Mouse (Mus musculus): ENCODE data around the gene Polr3e. TPM values are rescaled to one million over a fixed set of nuclear protein-coding genes. Genes with fewer than 3 reads are reported as not detected.

The Polr3e gene
- polyA plus RNA-seq (2015; fragmentation: Nextera tagmentation; extraction: Ambion mirVana), result 12.8 and 13.4 TPM in 2 replicates

DNA sequence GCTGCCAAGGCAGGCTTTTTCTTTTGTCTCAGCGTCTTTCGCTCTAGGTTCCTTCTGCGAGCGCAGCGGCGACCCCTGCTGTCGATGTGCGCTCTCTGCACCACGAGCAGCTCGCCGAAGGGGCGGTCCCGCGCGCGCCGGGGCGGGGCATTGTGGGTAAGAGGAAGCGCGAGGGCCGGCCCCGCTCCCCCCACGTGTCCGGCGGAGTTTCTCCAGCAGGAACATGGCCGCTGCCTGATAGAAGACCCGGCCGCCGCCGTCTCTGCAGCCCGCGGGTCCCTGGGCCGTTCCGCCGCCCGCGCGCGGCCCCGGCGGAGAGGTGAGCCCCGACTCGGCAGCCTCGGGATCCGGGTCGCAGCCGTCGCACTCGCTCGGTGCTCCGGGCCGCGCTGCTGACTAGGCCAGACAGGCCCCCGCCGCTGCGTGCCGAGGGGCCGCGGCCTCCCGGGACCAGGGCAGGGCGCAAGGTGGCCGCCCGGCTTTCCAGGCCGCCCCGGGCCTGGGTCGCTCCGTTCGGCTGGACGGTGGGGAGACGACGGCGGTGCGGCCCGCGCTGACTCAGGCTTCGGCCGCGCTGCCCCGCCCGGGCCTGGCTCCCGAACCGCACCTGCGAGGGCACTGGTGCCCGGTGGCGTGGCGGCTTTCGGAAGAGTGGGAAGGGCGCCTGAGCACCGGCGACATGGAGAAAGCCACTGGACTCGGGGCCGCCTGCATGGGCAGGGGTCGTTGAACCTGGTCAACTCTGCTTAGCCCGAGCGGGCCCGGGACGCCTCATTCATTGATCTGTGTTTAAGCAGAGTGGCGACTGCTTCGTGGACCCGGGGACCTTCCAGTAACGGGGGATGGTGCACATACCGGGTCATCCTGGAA, at the start of gene Polr3e:
Gene Polr3e, plus strand, starts transcription at position 153 of the 870 bp plus-strand sequence.
- peak within 1 kb of the TSS; percentile 88 for H3K9ac ChIP-seq
- H3K4me3 ChIP-seq (replicated peaks), result peak within 1 kb of the TSS; percentile 96
- no peaks in the 10 kb centered on the region for H3K27me3 ChIP-seq
- H3K4me1 ChIP-seq (replicated peaks), result peaks cover 37% of the 10 kb centered on the region
- H3K27ac ChIP-seq (replicated peaks), result peak within 1 kb of the TSS; percentile 90
- under 1% methylated on average over 102 of the region's 102 CpGs for whole genome bisulfite sequencing (ENCODE audit: insufficient replicate concordance)
- peaks cover 3% of the 10 kb centered on the region; the same call in 1 of the 2 replicates for H3K36me3 ChIP-seq (replicated peaks)
- no peaks in the 10 kb centered on the region for H3K9me3 ChIP-seq (replicated peaks)
- peak within 1 kb of the TSS; percentile 98 for H3K4me2 ChIP-seq
- ATAC-seq (ENCODE audit: insufficient read depth), result peak; percentile 87

DNA sequence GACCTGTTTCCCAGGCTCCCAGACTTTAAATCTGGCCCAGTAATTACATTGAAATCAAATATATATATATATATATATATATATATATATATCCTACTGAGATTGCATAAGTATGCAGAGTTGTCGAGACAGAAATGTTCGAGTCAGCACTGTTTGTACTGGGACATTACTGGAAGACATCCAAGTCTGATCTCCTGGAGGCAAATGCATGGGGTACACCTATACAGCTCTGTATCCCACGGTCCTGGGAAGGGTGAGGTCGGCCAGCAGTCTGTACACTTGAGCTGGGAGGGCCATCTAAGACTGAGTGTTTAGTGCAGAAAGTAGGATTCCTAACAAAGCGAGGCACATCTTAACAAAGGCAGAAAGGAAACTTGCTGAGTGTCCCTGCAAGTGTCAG, 47.7 kb upstream of the Polr3e start:
- peaks cover 93% of the 10 kb centered on the region for H3K4me1 ChIP-seq (replicated peaks)
- peak overlapping the region; percentile 96 for H3K27ac ChIP-seq (replicated peaks)
- no peak overlapping the region for H3K4me3 ChIP-seq (replicated peaks)
- H3K4me2 ChIP-seq, result no peak overlapping the region
- no peaks in the 10 kb centered on the region for H3K27me3 ChIP-seq
- H3K36me3 ChIP-seq (replicated peaks), result peaks cover 54% of the 10 kb centered on the region
- ATAC-seq (ENCODE audit: insufficient read depth), result no peak
- no peak overlapping the region for H3K9ac ChIP-seq
- H3K9me3 ChIP-seq (replicated peaks), result no peaks in the 10 kb centered on the region
- 57% methylated on average over 5 of the region's 5 CpGs for WGBS (ENCODE audit: insufficient replicate concordance)

DNA sequence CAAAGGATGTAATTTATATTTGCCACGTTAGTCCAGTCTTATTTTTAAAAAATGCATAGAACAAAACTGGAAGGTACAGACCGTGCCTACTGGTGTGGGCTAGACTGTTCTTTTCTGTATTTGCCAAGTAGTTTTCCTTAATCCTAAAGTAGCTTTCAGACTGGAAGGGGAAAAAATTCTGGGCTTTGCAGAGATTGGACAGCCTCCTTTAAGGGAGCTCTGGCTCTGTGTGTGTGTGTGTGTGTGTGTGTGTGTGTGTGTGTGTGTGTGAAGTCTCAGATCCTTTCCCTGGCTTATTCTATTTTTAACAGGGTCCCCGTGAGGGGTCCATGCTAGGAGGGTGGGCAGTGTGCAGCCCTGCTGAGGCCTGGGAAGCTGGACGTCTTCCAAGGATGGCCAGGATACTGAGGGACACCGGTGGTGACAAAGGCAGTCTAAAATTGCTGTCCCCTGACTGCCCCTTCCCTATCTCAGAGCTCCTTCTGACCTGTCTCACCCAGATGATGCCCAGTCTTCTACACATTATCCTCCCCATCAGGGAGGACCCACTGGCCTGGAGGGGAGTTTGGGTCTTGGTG, 47.0 kb upstream of the Polr3e start:
- Histone ChIP-seq H3K9me3 (replicated peaks) (no peaks in the 10 kb centered on the region), H3K4me2 (no peak overlapping the region), H3K27me3 (no peaks in the 10 kb centered on the region), H3K36me3 (replicated peaks) (peaks cover 54% of the 10 kb centered on the region), H3K9ac (no peak overlapping the region), H3K4me1 (replicated peaks) (peaks cover 93% of the 10 kb centered on the region), H3K4me3 (replicated peaks) (no peak overlapping the region), H3K27ac (replicated peaks) (peak overlapping the region; percentile 62)
- WGBS (ENCODE audit: insufficient replicate concordance), result 80% methylated on average over 5 of the region's 5 CpGs
- ATAC-seq (ENCODE audit: insufficient read depth), result no peak

DNA sequence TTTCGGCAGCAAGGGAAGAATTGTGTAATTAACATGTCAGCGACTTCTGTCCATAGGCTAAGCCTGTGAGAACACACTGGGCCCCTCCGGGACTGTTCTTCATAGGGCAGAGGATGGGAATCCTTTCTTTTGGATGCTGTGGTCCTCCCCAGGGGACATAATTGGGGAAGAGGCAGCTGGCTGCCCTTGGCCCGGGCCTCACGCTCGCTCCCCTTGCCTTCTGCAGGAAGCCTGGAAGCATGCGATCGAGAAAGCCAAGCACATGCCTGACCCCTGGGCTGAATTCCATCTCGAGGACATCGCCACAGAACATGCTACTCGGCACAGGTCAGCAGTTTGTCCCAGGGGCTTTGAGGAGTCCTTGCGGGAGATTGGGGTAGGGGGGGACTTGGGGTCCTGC, 44.5 kb upstream of the Polr3e start:
- no peak for ATAC-seq (ENCODE audit: insufficient read depth)
- peak overlapping the region; percentile 96 for H3K27ac ChIP-seq (replicated peaks)
- H3K4me2 ChIP-seq, result no peak overlapping the region
- H3K4me3 ChIP-seq (replicated peaks), result no peak overlapping the region
- H3K9me3 ChIP-seq (replicated peaks), result no peaks in the 10 kb centered on the region
- no peak overlapping the region for H3K9ac ChIP-seq
- WGBS (ENCODE audit: insufficient replicate concordance), result 86% methylated on average over 12 of the region's 12 CpGs
- peaks cover 91% of the 10 kb centered on the region for H3K4me1 ChIP-seq (replicated peaks)
- no peaks in the 10 kb centered on the region for H3K27me3 ChIP-seq
- peaks cover 68% of the 10 kb centered on the region for H3K36me3 ChIP-seq (replicated peaks)

DNA sequence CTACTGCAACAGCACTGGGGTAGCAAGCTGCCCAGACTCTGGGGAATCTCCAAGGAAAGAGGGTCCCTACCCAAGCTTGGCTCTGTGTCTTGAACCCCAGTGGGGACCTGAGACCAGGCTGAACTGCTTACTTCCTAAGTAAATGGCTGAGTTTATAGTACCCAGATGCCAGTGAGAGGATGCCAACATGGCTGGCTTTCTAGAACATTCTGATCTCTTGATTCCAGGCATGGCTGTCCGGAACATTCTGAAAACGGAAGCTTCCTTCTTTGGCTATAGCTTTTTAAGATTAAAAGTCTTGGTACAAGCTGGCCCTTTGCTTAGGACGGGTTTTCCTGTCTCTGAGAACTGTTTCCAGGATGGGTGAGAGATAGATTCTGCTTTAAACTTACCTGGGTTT, 43.5 kb upstream of the Polr3e start:
- ATAC-seq (ENCODE audit: insufficient read depth), result no peak
- Histone ChIP-seq H3K36me3 (replicated peaks) (peaks cover 73% of the 10 kb centered on the region), H3K4me1 (replicated peaks) (peaks cover 91% of the 10 kb centered on the region), H3K9me3 (replicated peaks) (no peaks in the 10 kb centered on the region), H3K9ac (peak overlapping the region; percentile 62), H3K27me3 (no peaks in the 10 kb centered on the region), H3K27ac (replicated peaks) (peak overlapping the region; percentile 96), H3K4me2 (peak overlapping the region; percentile 65), H3K4me3 (replicated peaks) (peak overlapping the region; percentile 44; the same call in 1 of the 2 replicates)
- WGBS (ENCODE audit: insufficient replicate concordance), result 83% methylated on average over 3 of the region's 3 CpGs

DNA sequence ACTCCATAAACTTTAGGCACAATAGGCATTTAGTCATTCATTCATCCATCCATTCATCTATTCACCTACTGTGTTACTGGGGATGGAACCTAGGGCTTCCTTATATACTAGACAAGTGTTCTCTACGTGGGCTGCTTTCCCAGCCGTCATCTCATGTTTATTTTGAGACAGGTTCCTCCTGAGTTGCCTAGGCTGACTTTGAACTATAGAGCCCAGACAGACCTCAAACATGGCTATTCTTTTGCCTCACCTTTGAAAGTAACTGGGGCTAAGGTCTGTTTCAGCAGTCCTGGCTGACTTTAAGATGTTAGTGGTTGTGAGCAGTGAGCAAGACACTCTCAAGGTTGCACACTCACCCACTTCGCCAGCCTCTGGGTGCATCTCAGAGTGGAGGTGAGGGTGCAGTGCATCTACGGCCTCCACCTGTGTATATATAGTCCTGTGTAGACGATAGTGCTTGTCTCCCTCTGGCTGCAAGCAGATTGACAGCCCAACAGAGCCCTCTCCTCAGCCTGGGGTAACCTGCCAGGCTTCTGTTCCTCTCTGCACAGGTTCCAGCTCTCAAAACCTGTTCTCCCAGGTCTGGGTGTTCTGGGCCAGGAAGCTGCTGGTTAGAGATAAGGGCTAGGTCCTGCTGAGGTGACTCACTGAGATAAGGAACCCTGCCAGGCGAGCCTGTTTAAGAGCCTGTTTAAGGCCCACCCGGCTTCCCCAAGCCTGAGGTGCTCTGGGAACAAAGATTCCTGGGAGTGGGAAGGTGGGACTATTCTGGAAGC, 42.6 kb upstream of the Polr3e start:
- H3K9me3 ChIP-seq (replicated peaks), result no peaks in the 10 kb centered on the region
- 17% methylated on average over 7 of the region's 7 CpGs for WGBS (ENCODE audit: insufficient replicate concordance)
- H3K4me3 ChIP-seq (replicated peaks), result peak overlapping the region; percentile 44
- peak; percentile 93 for ATAC-seq (ENCODE audit: insufficient read depth)
- H3K36me3 ChIP-seq (replicated peaks), result peaks cover 75% of the 10 kb centered on the region
- H3K4me2 ChIP-seq, result peak overlapping the region; percentile 65
- peaks cover 91% of the 10 kb centered on the region for H3K4me1 ChIP-seq (replicated peaks)
- H3K27me3 ChIP-seq, result no peaks in the 10 kb centered on the region
- H3K9ac ChIP-seq, result peak overlapping the region; percentile 62
- H3K27ac ChIP-seq (replicated peaks), result peak overlapping the region; percentile 96

DNA sequence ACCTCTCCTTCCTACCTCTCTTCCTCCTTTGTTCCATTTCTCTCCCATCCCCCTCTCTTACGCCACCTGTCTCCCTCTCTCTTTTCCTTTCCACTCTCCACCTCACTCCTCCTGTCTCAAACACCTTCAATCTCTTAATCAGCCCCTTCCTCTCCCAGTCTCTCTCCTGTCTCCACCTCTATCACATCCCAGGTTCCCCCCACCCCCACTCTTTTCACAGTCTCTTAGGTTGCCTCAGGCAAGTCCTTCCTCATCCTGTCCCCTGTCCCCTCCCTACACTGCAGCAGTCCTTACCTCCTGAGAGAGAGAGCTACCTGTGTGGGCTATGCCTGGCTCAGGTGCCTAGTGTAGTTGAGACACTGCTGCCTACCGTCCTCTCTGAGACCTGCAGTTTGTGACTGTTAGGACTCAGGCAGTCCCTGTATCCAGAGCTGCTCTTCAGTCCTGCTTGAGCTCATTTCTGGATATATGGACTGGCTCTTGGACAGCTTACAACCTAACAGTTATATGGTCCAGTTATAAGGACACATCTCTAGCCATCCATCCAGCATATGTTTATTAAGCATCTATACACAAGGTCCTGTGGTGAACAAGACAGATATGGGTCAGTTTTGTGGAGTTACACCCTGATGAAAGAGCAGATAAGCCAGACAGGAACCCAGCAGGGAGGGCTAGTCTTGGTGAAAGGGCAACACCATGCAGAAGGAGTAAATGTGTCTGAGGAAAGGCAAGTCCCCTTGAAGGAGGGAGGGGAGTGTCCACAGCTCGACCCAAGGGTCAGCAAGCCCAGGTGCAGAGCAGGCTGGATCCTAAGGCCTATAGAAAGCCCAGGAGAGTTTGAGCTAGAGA, 41.8 kb upstream of the Polr3e start:
- H3K27me3 ChIP-seq, result no peaks in the 10 kb centered on the region
- peak; percentile 57 for ATAC-seq (ENCODE audit: insufficient read depth)
- H3K36me3 ChIP-seq (replicated peaks), result peaks cover 77% of the 10 kb centered on the region
- H3K4me1 ChIP-seq (replicated peaks), result peaks cover 91% of the 10 kb centered on the region
- no peaks in the 10 kb centered on the region for H3K9me3 ChIP-seq (replicated peaks)
- peak overlapping the region; percentile 65 for H3K4me2 ChIP-seq
- H3K27ac ChIP-seq (replicated peaks), result peak overlapping the region; percentile 96
- WGBS (ENCODE audit: insufficient replicate concordance), result 47% methylated on average over 3 of the region's 3 CpGs
- H3K4me3 ChIP-seq (replicated peaks), result peak overlapping the region; percentile 44
- peak overlapping the region; percentile 62 for H3K9ac ChIP-seq

DNA sequence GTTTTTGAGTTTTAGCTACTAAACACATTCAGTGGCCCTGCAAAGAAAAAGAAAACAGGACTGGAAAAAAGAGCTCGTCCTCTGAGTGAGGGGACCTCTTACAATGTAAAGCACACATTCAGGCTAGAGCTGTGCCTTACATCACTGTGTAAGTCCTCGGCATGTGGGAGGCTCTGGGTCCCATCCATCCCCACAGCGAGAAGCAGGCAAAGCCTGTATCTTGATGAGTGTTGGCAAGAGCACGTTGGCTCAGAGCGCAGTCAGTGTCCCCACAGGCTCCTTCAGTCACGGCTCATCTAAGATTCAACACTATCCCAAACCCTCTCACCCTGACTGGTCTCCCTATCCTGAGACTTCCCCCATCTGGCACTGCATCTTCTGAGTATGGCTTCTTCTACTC, 39.3 kb upstream of the Polr3e start:
- Histone ChIP-seq H3K9me3 (replicated peaks) (no peaks in the 10 kb centered on the region), H3K4me1 (replicated peaks) (peaks cover 96% of the 10 kb centered on the region), H3K9ac (no peak overlapping the region), H3K4me2 (peak overlapping the region; percentile 70), H3K4me3 (replicated peaks) (peak overlapping the region; percentile 64; the same call in 1 of the 2 replicates), H3K36me3 (replicated peaks) (peaks cover 77% of the 10 kb centered on the region), H3K27me3 (no peaks in the 10 kb centered on the region), H3K27ac (replicated peaks) (peak overlapping the region; percentile 96)
- WGBS (ENCODE audit: insufficient replicate concordance), result 85% methylated on average over 6 of the region's 6 CpGs
- ATAC-seq (ENCODE audit: insufficient read depth), result no peak

DNA sequence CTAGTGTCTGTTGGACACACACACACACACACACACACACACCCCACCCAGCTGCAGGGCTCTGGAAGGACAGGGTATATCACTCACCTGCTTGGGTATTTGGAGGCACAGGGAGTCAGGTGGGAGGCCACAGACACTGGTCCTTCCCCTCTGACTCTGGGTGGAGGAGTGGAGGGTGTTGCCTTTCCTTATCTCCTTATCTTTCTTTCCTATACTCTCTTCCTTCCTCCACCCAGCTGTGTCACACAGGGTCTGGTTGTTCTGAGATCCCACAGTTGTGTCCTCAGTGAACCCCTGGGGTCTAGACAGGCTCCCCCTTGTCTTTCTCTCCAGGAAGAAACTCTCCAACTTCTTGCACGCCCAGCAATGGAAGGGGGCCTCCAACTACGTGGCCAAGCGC, 37.6 kb upstream of the Polr3e start:
- Histone ChIP-seq H3K4me1 (replicated peaks) (peaks cover 95% of the 10 kb centered on the region), H3K36me3 (replicated peaks) (peaks cover 82% of the 10 kb centered on the region), H3K27ac (replicated peaks) (peak overlapping the region; percentile 96), H3K9me3 (replicated peaks) (no peaks in the 10 kb centered on the region), H3K27me3 (no peaks in the 10 kb centered on the region), H3K4me2 (peak overlapping the region; percentile 70), H3K4me3 (replicated peaks) (peak overlapping the region; percentile 64), H3K9ac (peak overlapping the region; percentile 59)
- ATAC-seq (ENCODE audit: insufficient read depth), result peak; percentile 66
- WGBS (ENCODE audit: insufficient replicate concordance), result 72% methylated on average over 3 of the region's 3 CpGs

DNA sequence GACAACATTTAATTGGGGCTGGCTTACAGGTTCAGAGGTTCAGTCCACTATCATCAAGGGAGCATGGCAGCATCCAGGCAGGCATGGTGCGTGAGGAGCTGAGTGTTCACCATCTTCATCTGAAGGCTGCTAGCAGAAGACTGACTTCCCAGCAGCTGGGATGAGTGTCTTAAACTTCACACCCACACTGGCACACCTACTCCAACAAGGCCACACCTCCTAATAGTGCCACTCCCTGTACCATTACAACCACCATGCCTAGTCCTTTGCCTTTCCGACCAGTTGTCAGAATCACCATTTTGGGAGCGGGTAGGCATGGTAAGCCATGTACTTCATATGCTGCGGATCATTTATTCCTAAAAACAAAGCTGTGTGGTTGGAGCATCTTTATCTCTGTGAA, 36.8 kb upstream of the Polr3e start:
- H3K36me3 ChIP-seq (replicated peaks), result peaks cover 90% of the 10 kb centered on the region
- ATAC-seq (ENCODE audit: insufficient read depth), result peak; percentile 59
- H3K27ac ChIP-seq (replicated peaks), result peak overlapping the region; percentile 96
- peak overlapping the region; percentile 59 for H3K9ac ChIP-seq
- 90% methylated on average over 4 of the region's 4 CpGs for WGBS (ENCODE audit: insufficient replicate concordance)
- peak overlapping the region; percentile 70 for H3K4me2 ChIP-seq
- peak overlapping the region; percentile 64 for H3K4me3 ChIP-seq (replicated peaks)
- H3K4me1 ChIP-seq (replicated peaks), result peaks cover 91% of the 10 kb centered on the region
- no peaks in the 10 kb centered on the region for H3K9me3 ChIP-seq (replicated peaks)
- no peaks in the 10 kb centered on the region for H3K27me3 ChIP-seq

All from liver, embryonic 15.5 days (tissue).